Mouse (Mus musculus): ENCODE measurements around the gene Fam76a. TPM values are rescaled to one million over a fixed set of nuclear protein-coding genes. Genes with fewer than 3 reads are reported as not detected.

Gene Fam76a
- 10 to 100 TPM; 34.7 to 38.6 TPM for total RNA-seq (2021)
- long read RNA-seq, experiment 1, transcript Fam76a-201 (9 exons, 3,053 nt), result major isoform, 35 of 45 reads
- long read RNA-seq, experiment 1, transcript Fam76a-202 (8 exons, 1,863 nt), result minor isoform, 6 of 45 reads
- long read RNA-seq, experiment 1, partial matches to known transcripts, result 2 of 45 reads
- long read RNA-seq, experiment 1, other reads (novel, unspliced or antisense), result 2 of 45 reads
- long read RNA-seq, experiment 2, transcript Fam76a-201 (9 exons, 3,053 nt), result major isoform, 30 of 34 reads
- long read RNA-seq, experiment 2, partial matches to known transcripts, result 3 of 34 reads
- long read RNA-seq, experiment 2, other reads (novel, unspliced or antisense), result 0 of 34 reads

- intact Hi-C loops (cut with DNase I), result loop anchor here (5.0 kb wide), 1 partner anchor 80 kb away; the partner anchor contains the start of gene Ppp1r8
- DNase-seq (ENCODE audit: low spot score in 2 of 2), result peak; percentile 100
These were observed at the start of gene Fam76a for GRCm38 (mm10) chr4:132922558-132923008. Gene Fam76a (minus strand): TSS chr4:132922558.

DNA sequence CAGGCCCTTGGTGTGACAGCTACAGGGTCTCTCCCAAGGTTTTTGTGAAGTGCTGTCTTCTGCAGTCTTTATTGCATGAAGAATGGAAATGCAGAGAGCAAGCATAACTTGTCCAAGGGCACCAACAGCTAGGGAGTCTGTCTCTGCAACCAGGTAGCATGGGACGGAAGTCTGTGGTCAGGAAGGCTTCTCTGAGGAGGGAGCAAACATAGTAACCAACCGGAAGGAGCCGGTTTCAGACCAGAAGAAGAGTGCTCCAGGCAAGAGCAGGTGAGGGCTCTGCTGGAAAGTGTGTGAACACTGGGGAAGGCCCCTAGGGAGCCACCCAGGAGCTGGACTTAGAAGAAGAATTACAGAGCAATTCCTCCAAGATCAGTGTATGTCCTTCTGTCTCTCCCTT, 49.7 kb upstream of the Fam76a start:
- no peak for DNase-seq (ENCODE audit: low spot score in 2 of 2)
- intact Hi-C loops (cut with DNase I), result no loop called here

DNA sequence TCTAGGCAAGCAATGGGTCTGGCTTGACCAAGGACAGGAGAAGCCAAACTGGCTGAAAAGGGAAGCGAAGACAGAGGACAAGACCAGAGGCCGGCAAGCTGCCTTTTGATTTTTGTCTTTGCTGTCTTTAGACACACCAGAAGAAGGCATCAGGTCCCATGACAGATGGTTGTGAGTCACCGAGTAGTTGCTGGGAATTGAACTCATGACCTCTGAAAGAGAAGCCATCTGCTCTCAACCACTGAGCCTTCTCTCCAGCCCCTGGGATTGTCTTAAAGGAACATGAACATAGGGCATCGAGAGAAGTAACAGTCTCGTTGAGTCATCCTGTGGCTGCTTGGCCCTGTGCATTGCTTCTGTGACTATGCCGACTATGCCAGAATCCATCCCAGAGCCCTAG, 49.2 kb upstream of the Fam76a start:
- no peak for DNase-seq (ENCODE audit: low spot score in 2 of 2)
- intact Hi-C loops (cut with DNase I), result no loop called here

DNA sequence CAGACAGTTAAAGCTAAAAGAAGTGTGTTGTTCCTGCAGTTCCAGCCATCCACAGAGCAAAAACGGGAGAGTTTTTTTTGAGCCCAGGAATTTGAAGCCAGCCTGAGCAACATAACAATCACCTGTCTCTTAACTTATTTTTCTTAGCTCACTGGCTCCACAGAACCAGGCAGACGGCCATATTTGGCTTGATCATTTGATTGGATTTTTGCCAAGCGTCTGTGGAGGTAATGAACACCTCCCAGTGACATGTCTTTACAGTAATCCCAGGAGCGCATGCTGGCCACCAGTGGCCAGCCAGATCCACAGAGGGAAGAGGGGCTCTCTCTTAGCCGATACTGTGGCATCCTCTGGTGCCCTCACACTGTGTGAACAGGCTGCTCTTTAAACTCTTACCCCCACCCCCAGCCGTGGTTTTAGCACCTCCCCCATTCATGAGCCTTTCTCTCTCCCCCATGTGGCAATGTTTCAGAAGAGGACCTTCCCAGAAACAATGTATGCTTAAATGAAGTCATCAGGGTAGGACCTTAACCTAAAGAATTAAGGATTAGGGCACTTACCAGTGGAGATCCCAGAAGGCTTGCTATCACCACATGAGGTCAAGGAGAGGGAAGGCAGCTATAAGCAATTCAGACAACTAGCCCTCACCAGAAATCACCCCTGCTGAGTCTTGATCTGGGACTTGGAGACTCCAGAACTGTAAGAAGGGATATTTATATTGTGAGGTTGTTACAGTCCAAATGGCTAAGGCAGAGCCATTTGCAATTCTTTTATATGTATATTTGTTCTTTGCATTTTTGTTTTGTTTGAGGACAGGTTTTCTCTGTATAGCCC, 46.0 kb upstream of the Fam76a start:
- no peak for DNase-seq (ENCODE audit: low spot score in 2 of 2)
- intact Hi-C loops (cut with DNase I), result no loop called here

- DNase-seq (ENCODE audit: low spot score in 2 of 2), result no peak
- intact Hi-C loops (cut with DNase I), result no loop called here
These were observed 42.1 kb upstream of the Fam76a start for GRCm38 (mm10) chr4:132964473-132964872.

GRCm38 (mm10) chr4:132964064-132964463, 41.7 kb upstream of the Fam76a start:
- DNase-seq (ENCODE audit: low spot score in 2 of 2), result no peak
- intact Hi-C loops (cut with DNase I), result no loop called here

GRCm38 (mm10) chr4:132963436-132963835, 41.1 kb upstream of the Fam76a start:
- intact Hi-C loops (cut with DNase I), result no loop called here
- no peak for DNase-seq (ENCODE audit: low spot score in 2 of 2)

GRCm38 (mm10) chr4:132962628-132963027, 40.3 kb upstream of the Fam76a start:
- intact Hi-C loops (cut with DNase I), result no loop called here
- DNase-seq (ENCODE audit: low spot score in 2 of 2), result no peak

- DNase-seq (ENCODE audit: low spot score in 2 of 2), result no peak
- intact Hi-C loops (cut with DNase I), result no loop called here
These were observed 39.5 kb upstream of the Fam76a start for GRCm38 (mm10) chr4:132961866-132962265.

DNA sequence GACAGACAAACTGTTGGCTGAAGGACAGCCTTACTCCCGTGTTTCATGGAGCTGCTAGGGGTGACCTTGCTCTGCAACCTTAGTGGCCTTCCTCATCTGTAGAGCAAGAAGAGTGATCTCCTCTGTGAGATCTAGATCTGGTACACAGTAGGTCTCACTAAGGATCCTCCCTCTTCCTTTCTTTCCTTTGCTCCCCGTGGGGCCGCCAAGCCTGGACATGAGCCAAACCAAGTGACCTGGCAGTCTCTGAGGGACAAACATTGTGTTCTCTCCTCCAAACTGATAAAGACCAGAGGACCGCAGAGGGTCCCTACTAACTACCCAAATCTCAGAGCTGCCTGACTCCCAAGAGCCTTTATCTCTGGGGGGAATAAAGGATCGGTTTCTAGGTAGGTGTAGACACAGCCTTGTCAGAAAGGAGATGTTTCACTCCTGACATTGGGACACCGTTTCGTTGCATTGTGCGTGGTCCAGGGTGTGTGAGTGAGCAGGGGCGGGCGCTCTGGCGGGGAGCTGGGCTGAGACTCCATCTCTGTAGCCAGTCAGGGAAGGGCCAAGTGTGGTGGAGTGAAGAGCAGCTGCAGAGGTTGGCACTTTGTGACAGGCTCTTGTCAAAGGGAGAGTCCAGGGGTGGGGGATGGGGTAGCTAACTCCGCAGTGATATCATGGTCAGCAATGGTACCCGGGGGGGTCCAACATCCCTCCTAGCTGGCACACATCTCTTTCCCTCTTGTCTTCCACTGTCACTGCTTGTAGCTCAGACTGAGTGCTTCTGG, 38.7 kb upstream of the Fam76a start:
- no peak for DNase-seq (ENCODE audit: low spot score in 2 of 2)
- intact Hi-C loops (cut with DNase I), result no loop called here

DNA sequence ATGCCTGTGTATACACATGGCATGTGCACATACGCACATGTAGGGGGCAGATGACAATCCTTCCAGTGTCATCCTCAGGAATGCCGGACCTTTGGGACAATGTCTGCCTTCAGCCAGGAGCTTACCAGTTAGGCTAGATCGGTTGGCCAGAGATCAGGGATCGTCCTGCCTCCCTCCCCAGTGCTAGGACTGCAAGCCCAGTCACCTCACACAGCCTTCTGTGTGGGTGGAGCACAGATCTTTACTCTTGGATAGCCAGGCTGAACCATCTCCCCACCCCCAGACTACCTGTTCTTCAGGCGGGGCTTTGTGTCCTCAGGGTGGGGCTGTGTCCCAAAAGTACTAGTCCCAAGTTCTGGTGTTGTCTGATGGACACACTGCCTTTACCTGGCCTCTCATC, 38.0 kb upstream of the Fam76a start:
- DNase-seq (ENCODE audit: low spot score in 2 of 2), result no peak

DNA sequence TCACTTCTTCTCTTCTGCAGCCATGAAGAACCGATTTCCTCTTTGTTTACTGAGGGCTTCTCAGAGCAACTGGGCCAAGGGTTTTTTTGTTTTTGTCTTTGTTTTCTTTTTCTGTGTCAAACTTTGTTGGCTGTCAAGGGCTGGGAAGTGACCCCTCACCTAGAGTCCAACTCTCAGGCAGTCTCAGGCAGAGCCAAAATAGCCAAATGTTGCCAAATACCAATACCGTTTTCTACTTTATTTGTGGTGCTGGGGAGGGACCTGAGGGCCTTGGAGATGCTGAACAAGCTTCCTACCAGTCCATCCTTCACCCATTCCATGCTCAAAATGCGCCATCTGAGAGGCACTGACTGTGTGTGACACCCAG, 37.3 kb upstream of the Fam76a start:
- no peak for DNase-seq (ENCODE audit: low spot score in 2 of 2)
- intact Hi-C loops (cut with DNase I), result no loop called here

More for the DNA sequence above, 38.0 kb upstream of the Fam76a start:
- intact Hi-C loops (cut with DNase I), result no loop called here

DNA sequence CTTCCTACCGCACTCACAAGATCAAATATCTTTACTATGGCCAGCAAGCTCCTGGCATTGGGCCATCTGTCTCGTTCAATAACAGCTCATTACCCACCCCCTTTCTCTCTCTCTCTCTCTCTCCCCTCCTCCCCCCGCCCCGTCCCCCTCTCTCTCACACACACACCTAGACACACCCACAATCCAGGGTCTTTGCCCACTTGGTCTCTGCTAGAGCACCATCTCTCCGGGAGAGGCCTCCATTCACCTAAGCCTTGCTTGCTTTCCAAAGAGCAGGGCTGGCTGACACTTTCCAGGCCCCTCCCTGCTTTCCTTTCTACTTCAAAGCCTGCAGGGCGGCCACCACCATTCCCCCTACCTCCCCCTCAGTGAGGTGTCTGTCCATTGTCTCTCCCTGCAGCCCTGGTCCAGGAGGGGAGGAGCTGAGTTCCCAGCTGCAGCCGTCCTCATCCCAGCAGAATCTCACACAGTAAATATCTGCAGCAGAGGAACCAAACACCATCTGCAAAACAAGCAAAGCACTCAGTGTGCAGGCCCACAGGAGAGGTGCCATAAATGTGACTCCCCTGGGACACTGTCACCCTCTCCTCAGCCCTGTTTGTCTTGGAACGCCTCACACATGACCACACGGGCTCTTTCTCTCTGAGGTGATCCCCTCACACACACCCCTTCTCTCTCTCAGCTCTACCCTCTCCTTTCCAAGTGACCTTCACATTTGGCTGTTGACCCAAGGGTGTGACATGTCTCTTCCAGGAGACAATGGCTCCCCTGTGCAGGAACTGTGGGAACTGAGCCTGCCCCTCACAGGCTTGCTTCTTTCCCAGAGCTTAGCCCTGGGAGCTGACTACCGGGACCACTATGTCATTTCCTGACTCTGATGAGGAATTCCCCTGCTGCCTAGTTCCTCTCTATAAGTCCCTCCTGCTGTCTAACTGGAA, 36.7 kb upstream of the Fam76a start:
- intact Hi-C loops (cut with DNase I), result no loop called here

DNA sequence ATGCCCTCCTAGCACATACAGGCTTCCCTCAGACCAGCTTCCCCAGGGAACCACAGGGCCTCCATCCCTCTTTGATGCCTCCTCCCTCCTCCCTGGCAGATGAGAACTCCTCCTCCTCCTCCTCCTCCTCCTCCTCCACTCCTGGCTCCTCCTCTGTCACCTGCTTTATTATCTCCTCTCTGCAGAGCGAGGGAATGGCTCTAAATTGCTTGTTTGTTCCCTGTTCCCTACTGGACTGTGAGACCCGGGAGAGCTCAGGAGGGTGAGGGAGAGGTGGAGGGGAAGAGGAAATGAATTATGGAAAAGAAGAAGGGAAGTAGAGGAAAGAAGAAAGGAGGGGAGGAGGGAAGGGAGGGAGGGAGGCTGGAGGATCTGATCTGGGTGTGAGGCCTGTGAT, 33.0 kb upstream of the Fam76a start:
- intact Hi-C loops (cut with DNase I), result no loop called here
- no peak for DNase-seq (ENCODE audit: low spot score in 2 of 2)

More for the DNA sequence above, 36.7 kb upstream of the Fam76a start:
- no peak for DNase-seq (ENCODE audit: low spot score in 2 of 2)

DNA sequence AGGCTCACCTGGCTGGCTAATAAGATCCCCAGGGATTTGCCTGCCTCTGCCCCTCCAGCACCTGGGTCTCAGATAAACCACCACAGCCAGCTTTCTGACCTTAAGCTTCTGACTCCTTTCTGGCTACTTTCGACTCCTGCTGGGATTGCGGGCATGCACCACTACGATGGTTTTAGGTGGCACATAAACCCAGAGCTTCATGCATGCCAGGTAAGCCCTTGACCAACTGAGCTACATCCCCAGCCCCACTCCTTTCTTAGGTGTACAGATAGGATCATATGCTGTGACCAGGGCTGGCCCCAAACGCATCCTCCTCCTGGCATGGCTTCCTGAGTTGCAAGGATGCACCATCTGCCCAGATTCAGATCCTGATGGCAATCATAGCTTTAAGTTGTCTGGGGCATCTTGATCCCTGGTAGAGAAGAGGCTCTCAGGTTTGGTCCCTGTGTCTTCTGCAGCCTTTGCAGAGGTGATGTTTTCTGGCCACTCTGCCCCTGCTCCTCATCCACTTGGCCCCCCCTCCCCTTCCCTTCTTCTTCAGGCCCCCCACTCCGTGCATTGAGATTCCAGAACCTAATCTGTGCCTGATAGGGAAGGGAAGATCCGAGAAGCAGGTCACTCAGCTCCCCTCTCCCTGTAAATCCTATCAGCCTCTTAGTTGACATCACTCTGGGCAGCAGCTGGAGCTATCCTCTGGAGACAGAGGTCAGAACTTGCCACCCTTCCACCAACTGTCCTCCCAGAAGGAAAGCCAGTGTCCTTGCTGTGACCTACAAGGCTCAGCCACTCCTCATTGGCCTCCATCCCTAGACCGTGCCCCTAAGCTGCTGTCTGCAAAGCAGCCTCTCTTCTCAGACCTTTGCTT, 32.4 kb upstream of the Fam76a start:
- intact Hi-C loops (cut with DNase I), result no loop called here
- DNase-seq (ENCODE audit: low spot score in 2 of 2), result no peak

- no peak for DNase-seq (ENCODE audit: low spot score in 2 of 2)
- intact Hi-C loops (cut with DNase I), result no loop called here
These were observed 28.6 kb upstream of the Fam76a start for GRCm38 (mm10) chr4:132950999-132951398.

DNA sequence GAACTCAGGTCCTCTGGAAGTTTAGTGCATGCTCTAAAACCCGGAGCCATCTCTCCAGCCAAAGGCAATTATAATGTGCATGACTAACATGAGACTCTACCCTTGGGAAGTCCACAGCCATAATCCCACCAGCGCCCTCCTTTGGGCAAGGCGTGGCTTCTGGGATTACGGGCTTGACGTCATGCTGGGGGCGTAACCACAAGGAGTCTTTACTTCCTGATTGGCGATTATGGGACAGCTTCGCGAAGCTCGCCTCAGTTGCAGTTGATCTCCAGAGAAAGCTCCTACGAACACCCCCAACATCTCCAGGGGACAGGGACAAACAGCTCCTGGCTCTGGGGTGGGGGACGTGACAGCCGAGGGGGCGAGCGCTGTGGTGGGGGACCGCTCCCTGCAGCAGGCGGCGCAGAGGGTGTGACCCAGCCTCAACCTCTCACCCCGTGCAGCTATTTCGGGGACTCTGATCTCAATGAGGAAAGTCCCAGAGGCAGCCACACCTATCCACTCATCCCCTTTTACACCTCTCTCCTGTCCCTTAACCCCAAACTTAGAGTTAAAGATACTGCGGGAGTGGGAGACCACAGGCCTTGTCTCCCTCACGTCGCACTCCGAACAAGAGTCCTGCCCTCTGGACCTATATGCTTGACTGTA, 27.6 kb upstream of the Fam76a start:
- DNase-seq (ENCODE audit: low spot score in 2 of 2), result no peak
- intact Hi-C loops (cut with DNase I), result loop anchor here (5.0 to 10.0 kb wide), 2 partner anchors 265 to 347 kb away; partner anchors contain the start of genes Cd164l2 and Gpr3

Measured in left cerebral cortex, postnatal 14 days (tissue).